Mouse (Mus musculus) thymus, adult 2 months (tissue): ENCODE data around the gene Gnl3.

Experiments used
- CTCF ChIP-seq: fragments of 200-500 bp; IDR thresholded peaks from 2 replicates; pipeline ENCODE4 v1.5.1; 2012; ENCODE audit warnings: mild to moderate bottlenecking, control low read depth, low read length, moderate library complexity, borderline replicate concordance; ENCODE audit not compliant: control insufficient read depth, poor library complexity, insufficient read depth; ENCODE audit errors: extremely low read depth
- POLR2A ChIP-seq: fragments of 200-500 bp; IDR thresholded peaks from 2 replicates; pipeline ENCODE4 v1.6.1; 2012; ENCODE audit warnings: mild to moderate bottlenecking, low read length, control low read depth, moderate library complexity; ENCODE audit not compliant: control insufficient read depth, poor library complexity, insufficient read depth; ENCODE audit errors: extremely low read depth

GRCm38 (mm10) chr14:30996417-30996816 is 22.5 kb downstream of the Gnl3 start:
- TF ChIP-seq CTCF: no peak
- no peak for TF ChIP-seq POLR2A
